Mouse (Mus musculus) layer of hippocampus, postnatal 36 days (tissue): Measurements from ENCODE around the gene Cfap99. TPM values are rescaled to one million over a fixed set of nuclear protein-coding genes. Genes with fewer than 3 reads are reported as not detected.

ENCODE experiments used
- DNase-seq, 2 experiments: peaks; one replicate each; pipeline ENCODE4 v3.0.0; 2022
- total RNA-seq, 2 experiments: library from RNA; stranded (reverse); gene quantifications; 2 replicates each; pipeline ENCODE4 v1.2.3; 2021

Cfap99 gene
- total RNA-seq, 2 experiments from 2014 or later = 0.32 to 0.40 TPM

- DNase-seq = no peak
Measured at GRCm38 (mm10) chr5:34278058-34278457, 10.3 kb upstream of the Cfap99 start.

GRCm38 (mm10) chr5:34279214-34279613 lies 9.2 kb upstream of the Cfap99 start:
- DNase-seq = no peak

GRCm38 (mm10) chr5:34280976-34281375 lies 7.4 kb upstream of the Cfap99 start:
- DNase-seq = no peak

- no peak for DNase-seq
Measured at GRCm38 (mm10) chr5:34283355-34283754, 5.0 kb upstream of the Cfap99 start.

- no peak for DNase-seq
Measured at GRCm38 (mm10) chr5:34284156-34284750, 4.1 kb upstream of the Cfap99 start.

- no peak for DNase-seq
Measured at GRCm38 (mm10) chr5:34285285-34285684, 3.1 kb upstream of the Cfap99 start.

- no peak for DNase-seq
Measured at GRCm38 (mm10) chr5:34286516-34286915, 1.9 kb upstream of the Cfap99 start.

GRCm38 (mm10) chr5:34287001-34287837 lies 1.2 kb upstream of the Cfap99 start:
- peak in 1 of 2 experiments; percentile 40 for DNase-seq

GRCm38 (mm10) chr5:34287838-34288145 lies 608 bp upstream of the Cfap99 start:
- no peak for DNase-seq

- no peak for DNase-seq
Measured at GRCm38 (mm10) chr5:34289286-34289685, 886 bp downstream of the Cfap99 start.

GRCm38 (mm10) chr5:34293363-34293762 lies 5.0 kb downstream of the Cfap99 start:
- DNase-seq = no peak

GRCm38 (mm10) chr5:34294696-34295095 lies 6.3 kb downstream of the Cfap99 start:
- DNase-seq = no peak

GRCm38 (mm10) chr5:34295141-34295540 lies 6.7 kb downstream of the Cfap99 start:
- no peak for DNase-seq

GRCm38 (mm10) chr5:34298061-34298460 lies 9.7 kb downstream of the Cfap99 start:
- DNase-seq = no peak

GRCm38 (mm10) chr5:34298937-34299535 lies 10.6 kb downstream of the Cfap99 start:
- no peak for DNase-seq

- DNase-seq = no peak
Measured at GRCm38 (mm10) chr5:34302377-34302776, 14.0 kb downstream of the Cfap99 start.

GRCm38 (mm10) chr5:34309016-34309415 lies 20.6 kb downstream of the Cfap99 start:
- DNase-seq = no peak

- no peak for DNase-seq
Measured at GRCm38 (mm10) chr5:34319491-34320034, 31.2 kb downstream of the Cfap99 start.

- DNase-seq = no peak
Measured at GRCm38 (mm10) chr5:34321236-34321635, 32.8 kb downstream of the Cfap99 start.

GRCm38 (mm10) chr5:34325286-34325685 lies 36.9 kb downstream of the Cfap99 start:
- no peak for DNase-seq

GRCm38 (mm10) chr5:34326249-34326691 lies 37.9 kb downstream of the Cfap99 start:
- no peak for DNase-seq

- DNase-seq = peak; percentile 14 to 17
Measured at GRCm38 (mm10) chr5:34326875-34327576, 38.6 kb downstream of the Cfap99 start.

GRCm38 (mm10) chr5:34330136-34330535 lies 41.7 kb downstream of the Cfap99 start:
- DNase-seq = no peak
